Mouse (Mus musculus): ENCODE results near the gene Arid2.

- no peak for TF ChIP-seq GATA1 (IDR thresholded peaks at IDR 0.05; ENCODE audit: borderline replicate concordance, low read length)
- no peak for TF ChIP-seq FLI1 (IDR thresholded peaks at IDR 0.05; ENCODE audit: low read length)
These were observed 85.8 kb downstream of the Arid2 start for GRCm38 (mm10) chr15:96373161-96373560.
